Mouse (Mus musculus): Measurements from ENCODE around the gene Eri2. TPM values are rescaled to one million over a fixed set of nuclear protein-coding genes. Genes with fewer than 3 reads are reported as not detected.

The Eri2 gene
- polyA plus RNA-seq, 1 experiment = 18.8 TPM

DNA sequence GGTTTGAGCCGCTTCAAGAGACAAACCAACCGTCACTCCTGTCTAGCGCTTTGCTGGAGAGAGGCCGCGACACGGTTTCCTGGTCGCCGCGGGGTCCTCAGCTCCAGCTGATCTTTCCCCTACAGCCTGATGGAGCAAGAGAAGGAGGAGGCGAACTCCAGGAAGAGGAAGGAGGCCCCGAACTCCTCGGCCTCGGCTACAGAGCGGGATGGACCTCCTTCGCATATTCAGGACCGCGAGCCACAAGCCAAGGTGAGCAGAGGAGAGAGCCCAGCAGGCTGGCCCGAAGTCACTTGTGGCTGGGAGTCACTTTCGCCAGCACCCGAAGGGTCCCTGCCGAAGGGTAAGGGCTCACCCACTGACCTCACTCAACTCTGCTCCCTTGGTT, 387 bp upstream of the Eri2 start:
- peak overlapping the region; percentile 64 for H3K4me3 ChIP-seq (ENCODE audit: insufficient read depth, low read length)
- no peak overlapping the region for H3K27ac ChIP-seq (ENCODE audit: insufficient read depth, low read length)
- TF ChIP-seq POLR2A (IDR thresholded peaks at IDR 0.05; ENCODE audit: low read depth, low read length) = no peak
- no peak for TF ChIP-seq CTCF (IDR thresholded peaks at IDR 0.05; ENCODE audit: borderline replicate concordance, insufficient read depth, low read length)
- H3K4me1 ChIP-seq (ENCODE audit: control insufficient read depth, insufficient read depth, low read length) = peaks cover 4% of the 10 kb centered on the region; the same call in 1 of the 2 replicates

DNA sequence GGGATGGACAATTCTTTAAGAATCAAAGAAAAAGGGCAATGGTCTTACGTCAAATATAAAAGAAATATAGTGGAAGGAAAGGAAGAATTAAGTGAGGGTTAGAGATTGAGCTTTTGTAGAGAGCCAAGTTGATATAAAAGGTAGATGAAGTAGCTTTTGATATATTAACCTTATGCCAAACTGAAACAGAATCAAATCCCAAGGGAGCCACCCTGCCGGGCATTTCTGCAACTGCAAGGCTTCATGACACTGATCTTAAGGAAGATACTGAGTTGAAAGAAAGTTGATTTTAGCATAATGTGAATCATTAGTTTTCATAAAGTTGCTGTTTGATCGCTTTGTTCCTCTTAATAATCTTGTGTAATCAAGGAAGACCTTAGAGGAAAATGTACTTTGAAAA, 4.8 kb downstream of the Eri2 start:
- no peak overlapping the region for H3K4me3 ChIP-seq (ENCODE audit: insufficient read depth, low read length)
- TF ChIP-seq POLR2A (IDR thresholded peaks at IDR 0.05; ENCODE audit: low read depth, low read length) = no peak
- TF ChIP-seq CTCF (IDR thresholded peaks at IDR 0.05; ENCODE audit: borderline replicate concordance, insufficient read depth, low read length) = no peak
- peaks cover 4% of the 10 kb centered on the region; the same call in 1 of the 2 replicates for H3K4me1 ChIP-seq (ENCODE audit: control insufficient read depth, insufficient read depth, low read length)
- H3K27ac ChIP-seq (ENCODE audit: insufficient read depth, low read length) = no peak overlapping the region

DNA sequence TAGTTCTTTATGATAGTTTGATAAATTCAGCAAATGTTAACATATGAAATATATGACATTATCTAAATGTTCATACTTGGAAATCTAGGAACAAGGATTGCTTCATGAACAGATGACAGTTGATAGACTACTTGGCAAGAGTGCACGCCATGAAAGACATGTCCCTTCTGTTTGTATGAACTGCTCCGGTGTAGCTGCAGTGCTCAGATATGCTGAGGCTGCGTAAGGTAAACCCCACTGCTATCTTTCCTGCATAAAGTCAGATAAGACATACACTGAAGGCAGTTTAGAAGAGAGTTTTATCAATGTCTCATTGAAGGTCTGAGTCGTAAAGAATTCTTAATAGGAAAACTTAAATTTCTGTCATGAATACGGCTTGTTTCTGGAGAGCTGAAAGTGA, 8.9 kb downstream of the Eri2 start:
- TF ChIP-seq CTCF (IDR thresholded peaks at IDR 0.05; ENCODE audit: borderline replicate concordance, insufficient read depth, low read length) (no peak), POLR2A (IDR thresholded peaks at IDR 0.05; ENCODE audit: low read depth, low read length) (no peak)
- Histone ChIP-seq H3K4me1 (ENCODE audit: control insufficient read depth, insufficient read depth, low read length) (no peaks in the 10 kb centered on the region), H3K4me3 (ENCODE audit: insufficient read depth, low read length) (no peak overlapping the region), H3K27ac (ENCODE audit: insufficient read depth, low read length) (no peak overlapping the region)

DNA sequence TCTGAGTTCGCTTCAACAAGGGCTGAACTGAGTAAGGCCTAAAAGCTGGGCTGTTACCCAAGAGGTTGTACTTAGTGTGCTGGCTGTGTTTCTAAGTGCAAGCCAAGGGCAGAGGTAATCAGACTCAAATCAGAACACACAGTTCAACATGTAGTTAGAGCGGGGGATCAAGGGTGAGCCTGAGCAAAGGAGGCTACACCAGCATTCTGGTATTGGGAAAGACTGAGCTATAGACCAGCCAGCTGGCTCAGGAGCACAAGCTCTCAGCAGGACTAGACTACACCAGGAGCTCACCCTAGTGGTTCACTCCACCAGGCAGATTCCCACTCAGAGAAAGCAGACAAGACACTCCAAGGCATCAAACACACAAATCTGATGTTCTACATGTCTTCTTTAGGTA, 10.4 kb downstream of the Eri2 start:
- no peak for TF ChIP-seq CTCF (IDR thresholded peaks at IDR 0.05; ENCODE audit: borderline replicate concordance, insufficient read depth, low read length)
- H3K4me3 ChIP-seq (ENCODE audit: insufficient read depth, low read length) = no peak overlapping the region
- H3K27ac ChIP-seq (ENCODE audit: insufficient read depth, low read length) = no peak overlapping the region
- no peaks in the 10 kb centered on the region for H3K4me1 ChIP-seq (ENCODE audit: control insufficient read depth, insufficient read depth, low read length)

DNA sequence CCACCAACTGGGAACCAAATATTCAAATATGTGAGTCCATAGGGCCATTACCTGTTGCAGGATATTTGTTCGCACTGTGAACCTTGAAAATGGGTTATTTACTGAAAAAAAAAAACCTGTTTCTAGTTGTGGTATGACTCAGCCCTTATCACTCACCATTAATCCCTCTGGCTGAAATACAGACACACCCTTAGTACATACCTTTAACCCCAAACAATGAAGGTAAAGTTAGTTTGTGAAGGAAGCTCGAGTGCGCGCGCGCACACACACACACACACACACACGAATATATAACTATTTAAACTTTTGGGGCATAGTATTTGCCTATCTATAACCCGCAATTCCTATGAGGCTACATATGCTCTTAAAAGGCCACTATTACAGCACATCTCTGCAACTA, 24.0 kb downstream of the Eri2 start:
- H3K27ac ChIP-seq (ENCODE audit: insufficient read depth, low read length) = no peak overlapping the region
- no peaks in the 10 kb centered on the region for H3K4me1 ChIP-seq (ENCODE audit: control insufficient read depth, insufficient read depth, low read length)
- TF ChIP-seq CTCF (IDR thresholded peaks at IDR 0.05; ENCODE audit: borderline replicate concordance, insufficient read depth, low read length) (no peak), POLR2A (IDR thresholded peaks at IDR 0.05; ENCODE audit: low read depth, low read length) (no peak)
- H3K4me3 ChIP-seq (ENCODE audit: insufficient read depth, low read length) = no peak overlapping the region

DNA sequence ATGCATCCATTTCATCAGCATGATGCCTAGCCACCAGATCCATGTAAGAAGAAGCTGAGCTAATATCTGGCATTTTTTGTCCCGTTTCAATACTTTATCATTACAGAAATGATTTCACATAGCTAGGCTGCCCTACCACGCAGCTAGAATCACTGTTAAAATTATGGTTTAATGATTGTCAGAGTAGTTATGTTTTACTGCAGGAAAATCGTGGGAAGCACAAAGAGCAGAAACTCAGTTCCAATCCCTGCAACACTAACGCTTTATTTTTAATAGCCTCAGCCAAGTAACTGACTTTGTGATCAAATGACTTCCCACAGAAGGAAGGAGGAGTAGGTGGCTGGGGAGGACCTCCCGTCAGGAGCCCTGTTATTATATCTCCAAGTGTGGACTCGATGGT, 26.9 kb downstream of the Eri2 start:
- no peaks in the 10 kb centered on the region for H3K4me1 ChIP-seq (ENCODE audit: control insufficient read depth, insufficient read depth, low read length)
- H3K27ac ChIP-seq (ENCODE audit: insufficient read depth, low read length) = no peak overlapping the region
- no peak for TF ChIP-seq POLR2A (IDR thresholded peaks at IDR 0.05; ENCODE audit: low read depth, low read length)
- TF ChIP-seq CTCF (IDR thresholded peaks at IDR 0.05; ENCODE audit: borderline replicate concordance, insufficient read depth, low read length) = no peak
- no peak overlapping the region for H3K4me3 ChIP-seq (ENCODE audit: insufficient read depth, low read length)

DNA sequence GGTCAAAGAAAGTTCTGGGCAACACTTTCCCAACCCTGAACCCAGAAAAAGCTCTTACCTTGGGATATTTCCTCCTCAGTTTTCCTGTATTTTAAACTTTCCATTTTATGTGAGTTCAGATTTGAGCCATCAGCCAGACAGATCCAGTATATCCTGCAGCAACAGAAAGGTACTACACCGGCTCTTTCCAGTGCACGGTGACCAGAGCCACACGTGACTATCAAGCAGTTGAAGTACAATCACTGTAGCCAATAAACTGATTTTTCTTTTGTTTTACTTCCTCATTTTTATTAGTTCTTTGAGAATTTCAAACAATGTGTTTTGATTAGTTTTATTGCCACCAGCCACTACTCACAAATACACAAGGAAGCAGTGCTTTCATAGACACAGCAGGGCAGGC, 29.5 kb downstream of the Eri2 start:
- TF ChIP-seq CTCF (IDR thresholded peaks at IDR 0.05; ENCODE audit: borderline replicate concordance, insufficient read depth, low read length) = no peak
- Histone ChIP-seq H3K27ac (ENCODE audit: insufficient read depth, low read length) (no peak overlapping the region), H3K4me3 (ENCODE audit: insufficient read depth, low read length) (no peak overlapping the region), H3K4me1 (ENCODE audit: control insufficient read depth, insufficient read depth, low read length) (no peaks in the 10 kb centered on the region)

DNA sequence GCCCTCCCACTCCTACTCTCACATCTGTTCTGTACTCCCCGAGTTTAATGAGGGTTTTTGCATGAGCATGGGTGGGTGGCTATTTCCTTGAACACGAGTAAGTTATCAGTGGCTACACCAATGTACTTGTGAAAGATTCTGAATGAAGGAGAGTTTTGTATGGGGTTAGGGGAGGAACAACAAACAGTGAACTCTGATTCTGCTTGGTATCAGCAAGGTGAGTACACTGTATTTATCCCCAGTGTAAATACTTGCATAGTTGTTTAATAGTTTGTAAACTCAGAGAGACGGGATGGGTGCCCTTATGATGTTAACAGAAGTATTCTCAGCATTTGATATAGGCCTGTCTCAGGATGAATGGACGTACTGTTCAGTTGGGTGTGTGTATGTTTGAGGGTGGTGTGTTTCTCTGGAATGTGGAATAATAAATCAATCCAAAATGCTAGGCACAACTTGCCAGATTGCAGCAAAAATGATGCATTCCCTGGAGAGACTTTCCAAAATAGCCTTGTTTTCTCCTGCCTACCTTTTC, 31.6 kb downstream of the Eri2 start:
- H3K4me1 ChIP-seq (ENCODE audit: control insufficient read depth, insufficient read depth, low read length) = no peaks in the 10 kb centered on the region
- no peak for TF ChIP-seq POLR2A (IDR thresholded peaks at IDR 0.05; ENCODE audit: low read depth, low read length)

DNA sequence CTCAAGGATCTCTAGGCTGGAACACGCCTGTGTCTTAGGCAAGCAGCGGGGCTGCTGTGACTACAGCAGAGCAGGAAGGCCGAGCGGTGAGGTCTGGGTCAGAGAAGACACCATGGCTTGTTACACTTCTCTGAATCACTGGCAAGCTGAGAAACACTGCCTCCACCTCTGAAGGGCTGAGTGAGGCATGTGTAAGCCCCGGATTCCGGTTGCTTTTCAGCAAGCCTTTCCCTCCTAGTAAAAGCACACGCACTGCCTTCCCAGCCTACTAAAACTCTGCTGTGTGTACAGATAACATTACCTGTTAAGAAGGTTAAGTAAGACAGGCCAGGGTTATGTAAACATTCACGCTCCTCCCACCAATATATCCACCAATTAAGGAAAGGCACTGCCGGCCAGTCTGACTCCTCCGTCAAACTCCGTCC, 33.3 kb downstream of the Eri2 start, which contains the start of gene Acsm3:
TSS of gene Acsm3 (plus strand) at position 397 of the 425 bp plus-strand sequence.
- H3K4me3 ChIP-seq (ENCODE audit: insufficient read depth, low read length) = no peak within 1 kb of the TSS
- H3K27ac ChIP-seq (ENCODE audit: insufficient read depth, low read length) = no peak within 1 kb of the TSS
- TF ChIP-seq CTCF (IDR thresholded peaks at IDR 0.05; ENCODE audit: borderline replicate concordance, insufficient read depth, low read length) = no peak
- no peak for TF ChIP-seq POLR2A (IDR thresholded peaks at IDR 0.05; ENCODE audit: low read depth, low read length)
- no peaks in the 10 kb centered on the region for H3K4me1 ChIP-seq (ENCODE audit: control insufficient read depth, insufficient read depth, low read length)

More for the DNA sequence above, 31.6 kb downstream of the Eri2 start:
- no peak overlapping the region for H3K27ac ChIP-seq (ENCODE audit: insufficient read depth, low read length)
- no peak overlapping the region for H3K4me3 ChIP-seq (ENCODE audit: insufficient read depth, low read length)

DNA sequence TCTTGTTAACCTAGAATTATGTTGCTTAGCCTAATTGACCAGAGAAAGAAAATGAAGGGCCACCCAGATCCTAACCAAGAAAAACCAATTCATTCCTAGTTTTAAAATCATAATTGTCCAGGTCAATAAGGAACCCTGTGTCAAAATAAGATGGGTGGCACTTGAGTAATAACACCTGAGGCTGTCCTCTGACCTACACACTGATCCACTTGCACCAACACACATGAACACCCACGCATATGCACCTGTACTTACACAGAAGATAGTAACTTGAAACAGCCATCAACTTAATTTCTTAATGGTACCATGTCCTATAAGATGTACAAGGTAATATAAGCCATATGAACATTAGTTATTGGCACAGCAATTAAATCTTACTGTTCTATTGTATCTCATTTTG, 40.2 kb downstream of the Eri2 start:
- Histone ChIP-seq H3K27ac (ENCODE audit: insufficient read depth, low read length) (no peak overlapping the region), H3K4me1 (ENCODE audit: control insufficient read depth, insufficient read depth, low read length) (no peaks in the 10 kb centered on the region), H3K4me3 (ENCODE audit: insufficient read depth, low read length) (no peak overlapping the region)
- no peak for TF ChIP-seq POLR2A (IDR thresholded peaks at IDR 0.05; ENCODE audit: low read depth, low read length)
- TF ChIP-seq CTCF (IDR thresholded peaks at IDR 0.05; ENCODE audit: borderline replicate concordance, insufficient read depth, low read length) = no peak

DNA sequence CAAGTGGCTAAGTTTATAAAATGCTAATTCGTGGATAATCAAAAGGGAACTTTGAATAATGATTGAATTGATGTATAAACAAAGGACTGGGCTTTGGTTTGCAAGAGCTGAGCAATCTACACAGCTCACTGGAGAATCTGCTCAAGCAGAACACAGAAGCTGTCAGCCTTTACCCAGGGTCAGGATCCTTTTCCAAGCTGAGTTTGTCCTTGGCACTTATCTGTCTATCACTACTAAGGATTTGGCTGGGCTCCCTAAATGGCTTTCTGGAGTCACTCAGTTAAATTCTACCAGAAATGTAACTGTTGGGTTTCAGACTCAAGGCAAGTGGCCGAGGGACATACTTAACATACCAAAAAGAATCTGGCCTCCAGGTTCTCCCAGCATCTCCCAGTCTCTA, 43.9 kb downstream of the Eri2 start:
- no peak overlapping the region for H3K27ac ChIP-seq (ENCODE audit: insufficient read depth, low read length)
- no peaks in the 10 kb centered on the region for H3K4me1 ChIP-seq (ENCODE audit: control insufficient read depth, insufficient read depth, low read length)
- H3K4me3 ChIP-seq (ENCODE audit: insufficient read depth, low read length) = no peak overlapping the region
- TF ChIP-seq POLR2A (IDR thresholded peaks at IDR 0.05; ENCODE audit: low read depth, low read length) (no peak), CTCF (IDR thresholded peaks at IDR 0.05; ENCODE audit: borderline replicate concordance, insufficient read depth, low read length) (no peak)

All from embryonic fibroblast, embryonic 13.5 days (primary cell).